ENCODE assay signal across 9 mouse cellular contexts in the genomic region with DNA sequence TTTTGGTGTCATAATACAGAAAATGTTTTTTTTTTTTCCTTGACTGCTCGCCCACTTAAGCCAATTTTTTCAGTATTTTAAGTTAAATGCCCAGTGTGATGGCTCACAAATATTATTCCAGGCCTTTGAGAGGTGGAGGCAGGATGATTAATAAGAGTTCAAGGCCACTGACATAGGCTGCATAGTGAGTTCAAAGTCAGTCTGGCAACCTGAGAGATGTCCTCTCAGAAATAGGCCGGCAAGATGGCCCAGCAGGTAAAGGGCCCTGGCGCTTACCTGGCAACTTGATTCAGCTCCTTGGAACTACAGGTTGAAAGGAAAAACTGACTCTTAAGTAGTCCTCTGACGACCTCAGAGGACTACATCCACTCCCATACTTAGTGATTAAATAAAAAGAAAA. TPM values are rescaled to one million over a fixed set of nuclear protein-coding genes. Genes with fewer than 3 reads are reported as not detected.
DNase-seq lines count a peak whose midpoint lies in the region; ATAC-seq and TF ChIP-seq lines count a peak whose summit lies in the region.
"Had no signal": no experiment of that assay in that cellular context is flagged by ENCODE, and none has a peak within 500 bp of the region (broad histone marks: within the 10 kb centered on the region; RNA-seq: fewer than 3 reads in every experiment).

No protein-coding gene starts in this region.

- peak overlapping the region; percentile 33; the same call in 1 of the 2 replicates for H3K9ac ChIP-seq in heart, embryonic 15.5 days
- H3K9ac ChIP-seq in hindbrain, postnatal 0 days (replicated peaks; ENCODE audit: low read length), result no peak overlapping the region; the same call in 1 of the 2 replicates
- H3K9ac ChIP-seq in midbrain, embryonic 14.5 days (replicated peaks; ENCODE audit: low read length), result peak overlapping the region; percentile 96; the same call in 1 of the 2 replicates

- TF ChIP-seq CTCF in hindbrain, postnatal 0 days (IDR thresholded peaks at IDR 0.05; ENCODE audit: low read depth), result no peak

- H3K4me1 ChIP-seq in heart, embryonic 15.5 days (replicated peaks), result peaks cover 18% of the 10 kb centered on the region
- H3K4me1 ChIP-seq in embryonic facial prominence, embryonic 10.5 days, result peaks cover 31% of the 10 kb centered on the region
- H3K4me1 ChIP-seq in hindbrain, postnatal 0 days (ENCODE audit: insufficient read depth, low read length), result peaks cover 4% of the 10 kb centered on the region
- peaks cover 25% of the 10 kb centered on the region for H3K4me1 ChIP-seq in midbrain, embryonic 14.5 days (ENCODE audit: control insufficient read depth, insufficient read depth, low read length)

- 52% methylated on average over 4 of the region's 4 CpGs for WGBS in heart, embryonic 15.5 days
- 58% methylated on average over 4 of the region's 4 CpGs for WGBS in embryonic facial prominence, embryonic 10.5 days
- 39% methylated on average over 4 of the region's 4 CpGs for WGBS in hindbrain, postnatal 0 days
- WGBS in midbrain, embryonic 14.5 days, result 42% methylated on average over 4 of the region's 4 CpGs

- H3K9me3 ChIP-seq in heart, embryonic 15.5 days (replicated peaks), result no peaks in the 10 kb centered on the region
- H3K9me3 ChIP-seq in embryonic facial prominence, embryonic 10.5 days, result no peaks in the 10 kb centered on the region
- H3K9me3 ChIP-seq in hindbrain, postnatal 0 days (ENCODE audit: low read length), result no peaks in the 10 kb centered on the region
- H3K9me3 ChIP-seq in midbrain, embryonic 14.5 days (ENCODE audit: control insufficient read depth, low read length), result no peaks in the 10 kb centered on the region

- H3K4me3 ChIP-seq in heart, embryonic 15.5 days, result peak overlapping the region; percentile 98
- peak overlapping the region; percentile 99 for H3K4me3 ChIP-seq in embryonic facial prominence, embryonic 10.5 days
- peak overlapping the region; percentile 96 for H3K4me3 ChIP-seq in hindbrain, postnatal 0 days (ENCODE audit: low read length)
- peak overlapping the region; percentile 93 for H3K4me3 ChIP-seq in midbrain, embryonic 14.5 days (replicated peaks; ENCODE audit: low read depth, low read length)

- no peak for ATAC-seq in heart, embryonic 15.5 days (replicated peaks; ENCODE audit: insufficient number of reproducible peaks, insufficient read depth, low FRiP score, low read depth)
- ATAC-seq in hindbrain, postnatal 0 days, result no peak
- ATAC-seq in midbrain, embryonic 14.5 days (ENCODE audit: low FRiP score, low TSS enrichment), result no peak

- no peaks in the 10 kb centered on the region for H3K27me3 ChIP-seq in heart, embryonic 15.5 days
- H3K27me3 ChIP-seq in embryonic facial prominence, embryonic 10.5 days (replicated peaks; ENCODE audit: low read depth, poor library complexity, severe bottlenecking), result no peaks in the 10 kb centered on the region
- no peaks in the 10 kb centered on the region for H3K27me3 ChIP-seq in hindbrain, postnatal 0 days (ENCODE audit: insufficient read depth, low read length)
- H3K27me3 ChIP-seq in midbrain, embryonic 14.5 days (ENCODE audit: control insufficient read depth, insufficient read depth, low read length), result no peaks in the 10 kb centered on the region

- H3K4me2 ChIP-seq in heart, embryonic 15.5 days, result peak overlapping the region; percentile 64
- H3K4me2 ChIP-seq in hindbrain, postnatal 0 days (ENCODE audit: low read depth, low read length), result peak overlapping the region; percentile 90
- peak overlapping the region; percentile 69 for H3K4me2 ChIP-seq in midbrain, embryonic 14.5 days (ENCODE audit: low read length)

- no peak for DNase-seq in heart, postnatal 4 days
- DNase-seq in embryonic facial prominence, embryonic 10.5 days (ENCODE audit: low spot score), result no peak
- DNase-seq in hindbrain, postnatal 0 days (ENCODE audit: low spot score), result no peak
- no peak for DNase-seq in midbrain, embryonic 14.5 days
- no peak for DNase-seq in thymus, postnatal 0 days (ENCODE audit: low spot score)
- DNase-seq in retina, postnatal 1 day, result no peak
- no peak for DNase-seq in gastrocnemius, postnatal 10 days
- DNase-seq: kidney, postnatal 25 days had no signal

- H3K27ac ChIP-seq in heart, embryonic 15.5 days, result no peak overlapping the region
- H3K27ac ChIP-seq in embryonic facial prominence, embryonic 10.5 days (replicated peaks), result no peak overlapping the region
- no peak overlapping the region for H3K27ac ChIP-seq in hindbrain, postnatal 0 days
- H3K27ac ChIP-seq in midbrain, embryonic 14.5 days (replicated peaks; ENCODE audit: low read depth, low read length), result no peak overlapping the region

- no peaks in the 10 kb centered on the region for H3K36me3 ChIP-seq in heart, embryonic 15.5 days
- H3K36me3 ChIP-seq in embryonic facial prominence, embryonic 10.5 days (replicated peaks), result peaks cover 11% of the 10 kb centered on the region
- no peaks in the 10 kb centered on the region for H3K36me3 ChIP-seq in hindbrain, postnatal 0 days (ENCODE audit: insufficient read depth, low read length)
- no peaks in the 10 kb centered on the region for H3K36me3 ChIP-seq in midbrain, embryonic 14.5 days (ENCODE audit: control insufficient read depth, insufficient read depth, low read length)

RNA-seq across cellular contexts. Expression of a gene that starts 1.9 kb away (rescaled TPM):
- polyA plus RNA-seq in heart, embryonic 15.5 days (2015; fragmentation: Nextera tagmentation; extraction: Ambion mirVana), result 13.5 and 16.1 TPM in 2 replicates
- total RNA-seq in heart, postnatal 4 days (2021), result 10 to 100 TPM; 34.4 to 35.9 TPM
- polyA plus RNA-seq in embryonic facial prominence, embryonic 10.5 days (2016; fragmentation: Nextera tagmentation; extraction: Ambion mirVana), result 24.5 and 24.9 TPM in 2 replicates
- 13.6 and 13.7 TPM in 2 replicates for total RNA-seq in hindbrain, postnatal 0 days (2014; rRNA removed)
- 13.4 and 13.9 TPM in 2 replicates for polyA plus RNA-seq in hindbrain, postnatal 0 days (2015; fragmentation: Nextera tagmentation; extraction: Ambion mirVana)
- polyA plus RNA-seq in midbrain, embryonic 14.5 days (2014; fragmentation: Nextera tagmentation; extraction: Ambion mirVana), result 15.1 and 22.7 TPM in 2 replicates
- polyA plus RNA-seq in thymus, postnatal 0 days (2015; fragmentation: Nextera tagmentation; extraction: Ambion mirVana), result 21.3 and 25.0 TPM in 2 replicates
- 10 to 100 TPM; 24.1 to 31.7 TPM for total RNA-seq in gastrocnemius, postnatal 10 days (2021)
